Mouse (Mus musculus) liver, adult 2 months (tissue): ENCODE measurements around the gene Nckap5l.
A peak's percentile ranks its signal among the peaks of the same experiment; 100 is the strongest.

Experiments
- CTCF ChIP-seq: fragments of 200-500 bp; IDR thresholded peaks from 2 replicates; pipeline ENCODE4 v1.5.1; 2011; ENCODE audit warnings: low read depth, low read length, control low read depth
- POLR2A ChIP-seq: fragments of 200-500 bp; IDR thresholded peaks from 2 replicates; pipeline ENCODE4 v1.6.1; 2011; ENCODE audit warnings: low read length, control low read depth; ENCODE audit not compliant: insufficient read depth; ENCODE audit errors: extremely low read depth

GRCm38 (mm10) chr15:99469067-99469466, 11.5 kb upstream of the Nckap5l start:
- TF ChIP-seq CTCF (peak; percentile 52), POLR2A (no peak)
